Mouse (Mus musculus) lung, embryonic 14.5 days (tissue): ENCODE results near the gene Idi1. TPM values are rescaled to one million over a fixed set of nuclear protein-coding genes. Genes with fewer than 3 reads are reported as not detected.
A peak's percentile ranks its signal among the peaks of the same experiment; 100 is the strongest.

Experiments used
- ATAC-seq: fragments of 200-750 bp; cut with Nextera tagmentation; 2 replicates; pipeline ENCODE4 v1.8.0; 2017; ENCODE audit warnings: mild to moderate bottlenecking, moderate TSS enrichment, moderate library complexity; ENCODE audit not compliant: insufficient read depth
- DNase-seq: peaks from one replicate; pipeline ENCODE4 v3.0.0-alpha.2; 2015
- H3K27ac ChIP-seq: fragments of 300-500 bp; sonication (generic); 2 replicates; pipeline ENCODE4 v1.5.1; 2014; ENCODE audit warnings: low read depth, mild to moderate bottlenecking, moderate library complexity
- H3K27me3 ChIP-seq: fragments of 300-500 bp; sonication (generic); 2 replicates; pipeline ENCODE4 v1.6.1; 2014; ENCODE audit warnings: low read length, control low read depth; ENCODE audit not compliant: insufficient read depth
- H3K36me3 ChIP-seq: fragments of 300-500 bp; sonication (generic); 2 replicates; pipeline ENCODE4 v1.6.1; 2014; ENCODE audit warnings: control low read depth; ENCODE audit not compliant: insufficient read depth
- H3K4me1 ChIP-seq: fragments of 300-500 bp; sonication (generic); 2 replicates; pipeline ENCODE4 v1.6.1; 2014; ENCODE audit warnings: antibody characterized with exemption, control low read depth; ENCODE audit not compliant: insufficient read depth
- H3K4me2 ChIP-seq: fragments of 300-500 bp; sonication (generic); 2 replicates; pipeline ENCODE4 v1.6.1; 2014; ENCODE audit warnings: mild to moderate bottlenecking
- H3K4me3 ChIP-seq: fragments of 300-500 bp; sonication (generic); 2 replicates; pipeline ENCODE4 v1.5.1; 2014; ENCODE audit warnings: low read depth, low read length
- H3K9ac ChIP-seq: fragments of 300-500 bp; sonication (generic); 2 replicates; pipeline ENCODE4 v1.6.1; 2014
- H3K9me3 ChIP-seq: fragments of 300-500 bp; sonication (generic); 2 replicates; pipeline ENCODE4 v1.6.1; 2016; ENCODE audit warnings: low read depth, low read length, control low read depth
- CTCF ChIP-seq: IDR thresholded peaks from 2 replicates; pipeline ENCODE4 v1.5.1; 2016; ENCODE audit warnings: antibody characterized with exemption, low read depth
- WGBS: fragments of 180-500 bp; shearing (Covaris S2); extraction: QIAGEN DNeasy Blood & Tissue Kit; methylation state at CpG from one replicate; pipeline ENCODE4 v1.1.7; 2014; 5-methylcytosine and 5-hydroxymethylcytosine counted together
- polyA plus RNA-seq: library from polyadenylated mRNA; unstranded; fragments of >200 nt; fragmentation: Nextera tagmentation; extraction: Ambion mirVana; gene quantifications from 2 replicates; pipeline ENCODE4 v1.2.1, GENCODE M21; 2014

Idi1 gene
- polyA plus RNA-seq, 1 experiment from 2014 or later: 71.5 TPM

- Histone ChIP-seq H3K36me3 (peaks cover 49% of the 10 kb centered on the region), H3K27ac (no peak overlapping the region), H3K4me3 (no peak overlapping the region), H3K4me1 (no peaks in the 10 kb centered on the region), H3K9ac (no peak overlapping the region), H3K4me2 (no peak overlapping the region), H3K27me3 (no peaks in the 10 kb centered on the region), H3K9me3 (no peaks in the 10 kb centered on the region)
- 53% methylated on average over 2 of the region's 2 CpGs for WGBS
- TF ChIP-seq CTCF: peak; percentile 66
- DNase-seq (peak; percentile 60), ATAC-seq (no peak)
These were observed 37.6 kb upstream of the Idi1 start for GRCm38 (mm10) chr13:8847702-8848101.

- no peaks in the 10 kb centered on the region for H3K4me1 ChIP-seq
- TF ChIP-seq CTCF: no peak
- peaks cover 51% of the 10 kb centered on the region for H3K36me3 ChIP-seq
- no peak overlapping the region for H3K4me2 ChIP-seq
- H3K9me3 ChIP-seq: no peaks in the 10 kb centered on the region
- WGBS: 63% methylated on average over 1 of the region's 1 CpGs
- DNase-seq: peak; percentile 35
- H3K27ac ChIP-seq: no peak overlapping the region
- no peaks in the 10 kb centered on the region for H3K27me3 ChIP-seq
- H3K9ac ChIP-seq: no peak overlapping the region
- no peak overlapping the region for H3K4me3 ChIP-seq
- ATAC-seq: no peak
These were observed 36.0 kb upstream of the Idi1 start for GRCm38 (mm10) chr13:8849311-8849710.

- TF ChIP-seq CTCF: no peak
- no peaks in the 10 kb centered on the region for H3K27me3 ChIP-seq
- no peaks in the 10 kb centered on the region for H3K4me1 ChIP-seq
- H3K27ac ChIP-seq: no peak overlapping the region
- H3K4me3 ChIP-seq: no peak overlapping the region
- no peak overlapping the region for H3K4me2 ChIP-seq
- H3K36me3 ChIP-seq: peaks cover 33% of the 10 kb centered on the region; the same call in 1 of the 2 replicates
- H3K9ac ChIP-seq: no peak overlapping the region
- H3K9me3 ChIP-seq: no peaks in the 10 kb centered on the region
- 99% methylated on average over 4 of the region's 4 CpGs for WGBS
- no peak for ATAC-seq
- no peak for DNase-seq
These were observed 31.9 kb upstream of the Idi1 start for GRCm38 (mm10) chr13:8853424-8853823.

GRCm38 (mm10) chr13:8854769-8855168, 30.5 kb upstream of the Idi1 start:
- H3K9ac ChIP-seq: no peak overlapping the region
- DNase-seq (no peak), ATAC-seq (no peak)
- WGBS: 92% methylated on average over 2 of the region's 2 CpGs
- H3K4me3 ChIP-seq: no peak overlapping the region
- peaks cover 29% of the 10 kb centered on the region; the same call in 1 of the 2 replicates for H3K36me3 ChIP-seq
- no peak overlapping the region for H3K4me2 ChIP-seq
- H3K27me3 ChIP-seq: no peaks in the 10 kb centered on the region
- no peak for TF ChIP-seq CTCF
- no peak overlapping the region for H3K27ac ChIP-seq
- no peaks in the 10 kb centered on the region for H3K9me3 ChIP-seq
- H3K4me1 ChIP-seq: no peaks in the 10 kb centered on the region

GRCm38 (mm10) chr13:8858453-8858852, 26.8 kb upstream of the Idi1 start:
- 85% methylated on average over 6 of the region's 6 CpGs for WGBS
- ATAC-seq (no peak), DNase-seq (no peak)

GRCm38 (mm10) chr13:8860861-8861260, 24.4 kb upstream of the Idi1 start:
- WGBS: 88% methylated on average over 9 of the region's 9 CpGs
- Histone ChIP-seq H3K9me3 (no peaks in the 10 kb centered on the region), H3K36me3 (peaks cover 19% of the 10 kb centered on the region), H3K9ac (no peak overlapping the region), H3K4me2 (no peak overlapping the region), H3K4me3 (no peak overlapping the region), H3K27ac (no peak overlapping the region), H3K4me1 (no peaks in the 10 kb centered on the region), H3K27me3 (no peaks in the 10 kb centered on the region)
- DNase-seq: no peak
- ATAC-seq: no peak
- no peak for TF ChIP-seq CTCF

More at GRCm38 (mm10) chr13:8858453-8858852, 26.8 kb upstream of the Idi1 start:
- Histone ChIP-seq H3K27me3 (no peaks in the 10 kb centered on the region), H3K4me1 (no peaks in the 10 kb centered on the region), H3K9me3 (no peaks in the 10 kb centered on the region), H3K4me3 (no peak overlapping the region), H3K27ac (no peak overlapping the region), H3K36me3 (peaks cover 36% of the 10 kb centered on the region), H3K9ac (no peak overlapping the region), H3K4me2 (no peak overlapping the region)
- no peak for TF ChIP-seq CTCF

GRCm38 (mm10) chr13:8864990-8865389, 20.3 kb upstream of the Idi1 start:
- H3K36me3 ChIP-seq: peaks cover 14% of the 10 kb centered on the region
- ATAC-seq: no peak
- 84% methylated on average over 3 of the region's 3 CpGs for WGBS
- no peaks in the 10 kb centered on the region for H3K27me3 ChIP-seq
- no peak for TF ChIP-seq CTCF
- no peak overlapping the region for H3K4me3 ChIP-seq
- no peaks in the 10 kb centered on the region; the same call in 1 of the 2 replicates for H3K4me1 ChIP-seq
- no peak overlapping the region for H3K27ac ChIP-seq
- DNase-seq: no peak
- no peak overlapping the region for H3K9ac ChIP-seq
- no peaks in the 10 kb centered on the region for H3K9me3 ChIP-seq
- no peak overlapping the region for H3K4me2 ChIP-seq

- Histone ChIP-seq H3K36me3 (0 out of 2 replicates have a peak, but pooled peaks cover 6% of the 10 kb centered on the region), H3K4me2 (no peak overlapping the region), H3K4me1 (no peaks in the 10 kb centered on the region; the same call in 1 of the 2 replicates), H3K9me3 (no peaks in the 10 kb centered on the region), H3K4me3 (no peak overlapping the region), H3K9ac (no peak overlapping the region), H3K27ac (no peak overlapping the region), H3K27me3 (no peaks in the 10 kb centered on the region)
- no peak for TF ChIP-seq CTCF
- DNase-seq: no peak
- 79% methylated on average over 7 of the region's 7 CpGs for WGBS
- ATAC-seq: no peak
These were observed 18.7 kb upstream of the Idi1 start for GRCm38 (mm10) chr13:8866612-8867011.
